Mouse (Mus musculus) gastrocnemius, adult 2 months (tissue): Measurements from ENCODE around the gene Dld. TPM values are rescaled to one million over a fixed set of nuclear protein-coding genes. Genes with fewer than 3 reads are reported as not detected.
A peak's percentile ranks its signal among the peaks of the same experiment; 100 is the strongest.

ENCODE experiments used
- DNase-seq: peaks from one replicate; pipeline ENCODE4 v3.0.0; 2022
- H3K27ac ChIP-seq: fragments of 200-600 bp; 2 replicates; pipeline ENCODE4 v1.8.1; 2022; ENCODE audit warnings: mild to moderate bottlenecking
- H3K4me3 ChIP-seq: fragments of 200-600 bp; 2 replicates; pipeline ENCODE4 v1.8.1; 2022; ENCODE audit warnings: mild to moderate bottlenecking, moderate library complexity
- CTCF ChIP-seq: fragments of 200-600 bp; IDR thresholded peaks from 2 replicates; pipeline ENCODE4 v1.8.1; 2022; ENCODE audit warnings: antibody characterized with exemption, mild to moderate bottlenecking, moderate library complexity
- intact Hi-C: fragments of 180-260 bp; cut with DNase I; formaldehyde crosslinking; loops from one replicate; pipeline ENCODE4 v1.15.1; 2025
- total RNA-seq, 2 experiments: library from RNA; stranded (reverse); gene quantifications; 2 replicates each; pipeline ENCODE4 v1.2.3; 2021

The Dld gene
- total RNA-seq, 2 experiments from 2014 or later, result 181 to 256 TPM

GRCm38 (mm10) chr12:31374603-31375282 lies 23.5 kb upstream of the Dld start:
- peak; percentile 62 for DNase-seq
- peak; percentile 83 for TF ChIP-seq CTCF
- no peak overlapping the region for H3K27ac ChIP-seq
- intact Hi-C loops, result loop anchor here (10.0 kb wide), 3 partner anchors 260 to 550 kb away; partner anchors contain the start of gene Gpr22
- no peak overlapping the region for H3K4me3 ChIP-seq

GRCm38 (mm10) chr12:31369656-31370055 lies 18.4 kb upstream of the Dld start:
- DNase-seq, result no peak
- Histone ChIP-seq H3K4me3 (no peak overlapping the region), H3K27ac (no peak overlapping the region)
- intact Hi-C loops, result loop anchor here (10.0 kb wide), 3 partner anchors 255 to 555 kb away; partner anchors contain the start of gene Gpr22
- TF ChIP-seq CTCF, result no peak

- no peak for DNase-seq
Observed at GRCm38 (mm10) chr12:31369118-31369517, 17.9 kb upstream of the Dld start.

GRCm38 (mm10) chr12:31367721-31368120 lies 16.5 kb upstream of the Dld start:
- intact Hi-C loops, result no loop called here
- DNase-seq, result peak; percentile 63
- H3K27ac ChIP-seq, result no peak overlapping the region
- TF ChIP-seq CTCF, result no peak
- no peak overlapping the region for H3K4me3 ChIP-seq

More at GRCm38 (mm10) chr12:31369118-31369517, 17.9 kb upstream of the Dld start:
- intact Hi-C loops, result no loop called here
- H3K27ac ChIP-seq, result no peak overlapping the region
- H3K4me3 ChIP-seq, result no peak overlapping the region
- no peak for TF ChIP-seq CTCF

GRCm38 (mm10) chr12:31366428-31366827 lies 15.2 kb upstream of the Dld start:
- Histone ChIP-seq H3K4me3 (no peak overlapping the region), H3K27ac (no peak overlapping the region)
- no peak for DNase-seq
- intact Hi-C loops, result no loop called here
- TF ChIP-seq CTCF, result no peak

GRCm38 (mm10) chr12:31350191-31350943 lies 886 bp downstream of the Dld start:
- no peak for DNase-seq
- no peak for TF ChIP-seq CTCF
- H3K27ac ChIP-seq, result peak overlapping the region; percentile 97
- intact Hi-C loops, result no loop called here
- H3K4me3 ChIP-seq, result peak overlapping the region; percentile 93

GRCm38 (mm10) chr12:31333261-31333660 lies 18.0 kb downstream of the Dld start:
- no peak overlapping the region for H3K27ac ChIP-seq
- intact Hi-C loops, result no loop called here
- TF ChIP-seq CTCF, result no peak
- DNase-seq, result no peak
- H3K4me3 ChIP-seq, result no peak overlapping the region

GRCm38 (mm10) chr12:31327139-31327538 lies 24.1 kb downstream of the Dld start:
- DNase-seq, result no peak
- no peak for TF ChIP-seq CTCF
- H3K27ac ChIP-seq, result no peak overlapping the region
- intact Hi-C loops, result no loop called here
- H3K4me3 ChIP-seq, result no peak overlapping the region

GRCm38 (mm10) chr12:31323136-31323695 lies 28.0 kb downstream of the Dld start:
- no peak for TF ChIP-seq CTCF

GRCm38 (mm10) chr12:31321532-31321931 lies 29.7 kb downstream of the Dld start:
- H3K4me3 ChIP-seq, result no peak overlapping the region
- intact Hi-C loops, result no loop called here
- no peak for TF ChIP-seq CTCF
- DNase-seq, result no peak
- H3K27ac ChIP-seq, result no peak overlapping the region

More at GRCm38 (mm10) chr12:31323136-31323695, 28.0 kb downstream of the Dld start:
- DNase-seq, result no peak
- no peak overlapping the region for H3K27ac ChIP-seq
- intact Hi-C loops, result no loop called here
- no peak overlapping the region for H3K4me3 ChIP-seq

- no peak overlapping the region for H3K27ac ChIP-seq
- H3K4me3 ChIP-seq, result no peak overlapping the region
- no peak for DNase-seq
- intact Hi-C loops, result no loop called here
- TF ChIP-seq CTCF, result no peak
Observed at GRCm38 (mm10) chr12:31320817-31321216, 30.4 kb downstream of the Dld start.

- no peak for TF ChIP-seq CTCF
- no peak for DNase-seq
- no peak overlapping the region for H3K27ac ChIP-seq
- intact Hi-C loops, result no loop called here
- no peak overlapping the region for H3K4me3 ChIP-seq
Observed at GRCm38 (mm10) chr12:31318409-31318963, 32.8 kb downstream of the Dld start.
